Mouse (Mus musculus) lung, adult 10 weeks (tissue): ENCODE measurements around the gene Def6. TPM values are rescaled to one million over a fixed set of nuclear protein-coding genes. Genes with fewer than 3 reads are reported as not detected.

Source experiments
- polyA plus RNA-seq: library from polyadenylated mRNA; stranded (reverse); fragments of 350-450 nt; fragmentation: Illumina TruSeq; extraction: RNeasy Lipid Tissue Mini Kit (QIAGEN cat#74804); gene quantifications from one replicate; pipeline ENCODE4 v1.2.3, GENCODE M21; 2014; ENCODE audit warnings: low read depth, low replicate concordance; ENCODE audit not compliant: insufficient read depth

Gene Def6
- 7.7 TPM for polyA plus RNA-seq

GRCm38 (mm10) chr17:28207591-28208313 is at the start of gene Def6:
Def6 (plus strand) TSS chr17:28207778.

GRCm38 (mm10) chr17:28176775-28177539 is 30.6 kb upstream of the Def6 start, which contains the start of gene Zfp523:
Zfp523 (plus strand) TSS chr17:28177129.

GRCm38 (mm10) chr17:28232475-28233060 is 25.0 kb downstream of the Def6 start, which contains the start of gene Ppard:
Ppard (plus strand) TSS chr17:28232700.

Other genes starting within 250 kb of the Def6 start
- 6.4 TPM for gene Tcp11, start 127.1 kb upstream of the Def6 start, polyA plus RNA-seq
- gene Scube3, start 65.6 kb upstream of the Def6 start, polyA plus RNA-seq = 1.4 TPM
- gene Zfp523, start 30.6 kb upstream of the Def6 start, polyA plus RNA-seq = 17.6 TPM
- 9.8 TPM for gene Ppard, start 24.9 kb downstream of the Def6 start, polyA plus RNA-seq
- gene Fance, start 105.7 kb downstream of the Def6 start, polyA plus RNA-seq = 20.7 TPM
- gene Rpl10a, start 120.7 kb downstream of the Def6 start, polyA plus RNA-seq = 991 TPM
- gene Tead3, start 143.0 kb downstream of the Def6 start, polyA plus RNA-seq = 11.4 TPM
- 2.1 TPM for gene Tulp1, start 157.4 kb downstream of the Def6 start, polyA plus RNA-seq